Mouse (Mus musculus) layer of hippocampus, adult 2 months (tissue): ENCODE measurements around the gene Nom1. TPM values are rescaled to one million over a fixed set of nuclear protein-coding genes. Genes with fewer than 3 reads are reported as not detected.
A peak's percentile ranks its signal among the peaks of the same experiment; 100 is the strongest.

ENCODE experiments used
- DNase-seq, 2 experiments: peaks; one replicate each; pipeline ENCODE4 v3.0.0; 2022; ENCODE audit warnings: low spot score in 2 of 2
- H3K27ac ChIP-seq: fragments of 200-600 bp; 2 replicates; pipeline ENCODE4 v1.8.1; 2022
- H3K4me3 ChIP-seq: fragments of 200-600 bp; 2 replicates; pipeline ENCODE4 v1.8.1; 2022; ENCODE audit warnings: mild to moderate bottlenecking
- CTCF ChIP-seq: fragments of 200-600 bp; conservative IDR thresholded peaks from 2 replicates; pipeline ENCODE4 v1.8.1; 2022; ENCODE audit warnings: antibody characterized with exemption, mild to moderate bottlenecking, moderate library complexity
- total RNA-seq, 2 experiments: library from RNA; stranded (reverse); gene quantifications; 2 replicates each; pipeline ENCODE4 v1.2.3; 2021

Nom1 gene
- total RNA-seq, 2 experiments from 2014 or later, result 22.1 to 25.8 TPM

- no peak overlapping the region for H3K4me3 ChIP-seq
- no peak for TF ChIP-seq CTCF
- no peak overlapping the region for H3K27ac ChIP-seq
- no peak for DNase-seq
Measured at GRCm38 (mm10) chr5:29474246-29474960, 39.9 kb downstream of the Nom1 start.

- no peak overlapping the region for H3K4me3 ChIP-seq
- no peak for TF ChIP-seq CTCF
- DNase-seq, result no peak
- H3K27ac ChIP-seq, result no peak overlapping the region
Measured at GRCm38 (mm10) chr5:29475041-29475440, 40.6 kb downstream of the Nom1 start.

- no peak for TF ChIP-seq CTCF
- no peak overlapping the region for H3K4me3 ChIP-seq
- no peak overlapping the region for H3K27ac ChIP-seq
- no peak for DNase-seq
Measured at GRCm38 (mm10) chr5:29475556-29475955, 41.1 kb downstream of the Nom1 start.

- H3K27ac ChIP-seq, result no peak overlapping the region
- DNase-seq, result no peak
- no peak overlapping the region for H3K4me3 ChIP-seq
- TF ChIP-seq CTCF, result no peak
Measured at GRCm38 (mm10) chr5:29476021-29476420, 41.6 kb downstream of the Nom1 start.

- peak overlapping the region; percentile 25; the same call in 1 of the 2 replicates for H3K4me3 ChIP-seq
Measured at GRCm38 (mm10) chr5:29477474-29478207, 43.2 kb downstream of the Nom1 start.

GRCm38 (mm10) chr5:29478208-29479197 lies 44.0 kb downstream of the Nom1 start, which contains the start of gene Mnx1:
Gene Mnx1 (minus strand): TSS chr5:29478470.
- no peak for DNase-seq
- no peak within 1 kb of the TSS for H3K27ac ChIP-seq
- no peak for TF ChIP-seq CTCF

More at GRCm38 (mm10) chr5:29477474-29478207, 43.2 kb downstream of the Nom1 start:
- no peak for DNase-seq
- no peak overlapping the region for H3K27ac ChIP-seq
- no peak for TF ChIP-seq CTCF

GRCm38 (mm10) chr5:29479198-29479593 lies 44.7 kb downstream of the Nom1 start:
- peak; percentile 62 for TF ChIP-seq CTCF
- DNase-seq, result no peak

More at GRCm38 (mm10) chr5:29478208-29479197, 44.0 kb downstream of the Nom1 start, which contains the start of gene Mnx1:
- H3K4me3 ChIP-seq, result peak within 1 kb of the TSS; percentile 25; the same call in 1 of the 2 replicates

GRCm38 (mm10) chr5:29483801-29484200 lies 49.3 kb downstream of the Nom1 start:
- no peak for DNase-seq
- TF ChIP-seq CTCF, result no peak
- H3K4me3 ChIP-seq, result no peak overlapping the region
- H3K27ac ChIP-seq, result no peak overlapping the region

More at GRCm38 (mm10) chr5:29479198-29479593, 44.7 kb downstream of the Nom1 start:
- no peak overlapping the region for H3K27ac ChIP-seq
- no peak overlapping the region for H3K4me3 ChIP-seq

- H3K4me3 ChIP-seq, result no peak overlapping the region
- no peak overlapping the region for H3K27ac ChIP-seq
- no peak for TF ChIP-seq CTCF
Measured at GRCm38 (mm10) chr5:29484965-29485940, 50.8 kb downstream of the Nom1 start.

GRCm38 (mm10) chr5:29485941-29486320 lies 51.5 kb downstream of the Nom1 start:
- no peak for TF ChIP-seq CTCF
- Histone ChIP-seq H3K27ac (no peak overlapping the region), H3K4me3 (no peak overlapping the region)
- DNase-seq, result no peak

More at GRCm38 (mm10) chr5:29484965-29485940, 50.8 kb downstream of the Nom1 start:
- no peak for DNase-seq

GRCm38 (mm10) chr5:29487321-29487720 lies 52.9 kb downstream of the Nom1 start:
- no peak overlapping the region for H3K4me3 ChIP-seq
- DNase-seq, result no peak
- H3K27ac ChIP-seq, result no peak overlapping the region
- TF ChIP-seq CTCF, result no peak
